Mouse (Mus musculus): ENCODE results near the gene Fxyd7.

DNA sequence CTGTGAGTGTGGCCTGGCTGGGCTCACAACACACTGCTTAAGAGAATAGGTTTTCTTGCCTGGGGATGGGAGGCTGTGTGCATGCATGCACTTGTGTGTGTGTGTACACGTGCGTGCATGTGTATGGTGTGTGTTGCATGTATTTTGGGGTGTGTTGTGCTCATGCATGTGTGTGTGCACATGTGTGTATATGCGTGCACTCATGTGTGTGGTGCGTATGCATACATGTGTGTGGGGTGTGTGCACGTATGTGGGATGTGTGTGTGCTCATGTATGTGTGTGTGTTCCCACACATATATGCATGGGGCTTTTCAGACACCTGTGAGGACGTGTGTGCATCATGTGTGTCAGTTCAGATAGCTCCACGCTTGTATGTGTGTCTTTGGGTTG lies 9.3 kb upstream of the Fxyd7 start:
- no peak for TF ChIP-seq CTCF (IDR thresholded peaks at IDR 0.05; ENCODE audit: low read depth, low read length)
- TF ChIP-seq POLR2A (IDR thresholded peaks at IDR 0.05; ENCODE audit: insufficient read depth, low read length), result no peak
- no peak for TF ChIP-seq EP300 (IDR thresholded peaks at IDR 0.05; ENCODE audit: insufficient read depth, low read depth, low read length)

Data from ES-Bruce4 (cell line).